Mouse (Mus musculus) liver, adult (tissue): ENCODE data around the gene 4933416C03Rik.

Experiments
- GATA4 ChIP-seq: IDR thresholded peaks from 2 replicates; pipeline ENCODE4 v1.6.1; 2014; ENCODE audit warnings: mild to moderate bottlenecking, low read length; ENCODE audit not compliant: insufficient replicate concordance

4933416C03Rik gene

DNA sequence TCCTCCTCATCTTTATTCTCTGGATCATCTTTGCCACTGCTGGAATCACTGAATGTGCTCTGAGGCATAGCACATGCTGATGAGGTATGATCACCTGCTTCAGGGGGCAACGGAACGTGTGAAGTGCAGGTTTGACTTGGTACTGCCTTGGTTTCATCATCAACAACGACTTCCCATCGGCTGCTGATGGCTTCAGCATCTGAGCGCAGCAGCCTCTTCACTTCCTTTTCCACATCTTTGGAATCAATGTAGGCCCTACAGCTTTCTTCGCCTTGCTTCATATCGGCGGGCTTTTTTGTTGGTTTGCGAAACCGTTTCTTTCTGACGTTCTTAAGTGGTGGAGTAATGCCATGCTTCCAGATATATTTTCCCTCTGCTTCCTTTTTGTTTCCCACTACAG, 849 bp downstream of the 4933416C03Rik start:
- TF ChIP-seq GATA4 = no peak

DNA sequence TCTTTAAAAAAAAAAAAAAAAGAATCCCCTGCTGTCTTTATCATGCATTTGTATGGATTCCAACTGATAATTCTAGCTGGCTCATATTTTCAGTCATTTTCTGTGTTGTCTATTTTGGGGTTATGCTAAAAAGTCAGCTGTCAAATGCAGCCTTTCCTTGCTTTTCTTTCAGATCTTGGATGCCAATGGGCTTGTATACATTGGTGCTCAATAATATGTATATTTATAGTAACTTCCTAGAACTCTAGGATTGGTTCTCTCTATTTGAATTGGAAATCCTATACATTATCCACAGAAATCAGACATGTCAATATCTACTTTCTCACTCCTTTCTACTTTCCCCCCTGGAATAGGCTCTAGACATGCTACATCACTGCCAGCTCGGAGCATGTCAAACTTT, 5.0 kb downstream of the 4933416C03Rik start:
- TF ChIP-seq GATA4 = no peak

DNA sequence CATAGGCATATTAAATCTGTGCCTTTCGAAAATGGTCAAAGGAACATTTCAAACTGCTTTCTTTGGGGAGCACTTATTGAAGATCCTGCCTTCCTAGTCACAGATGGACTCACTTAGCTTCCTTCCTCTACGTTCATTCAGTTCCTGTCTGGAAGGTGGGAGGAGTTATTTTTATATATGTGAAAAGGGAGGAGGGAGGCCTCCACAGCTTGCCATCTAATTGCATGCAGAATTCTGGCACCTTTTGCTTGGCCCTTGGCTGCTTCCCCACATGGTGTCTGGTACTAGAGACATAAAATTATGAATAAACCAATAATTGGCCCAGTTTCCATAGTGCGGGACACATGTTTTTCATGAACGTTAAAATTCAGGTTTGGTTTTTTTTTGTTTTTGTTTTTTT, 5.5 kb downstream of the 4933416C03Rik start:
- no peak for TF ChIP-seq GATA4

DNA sequence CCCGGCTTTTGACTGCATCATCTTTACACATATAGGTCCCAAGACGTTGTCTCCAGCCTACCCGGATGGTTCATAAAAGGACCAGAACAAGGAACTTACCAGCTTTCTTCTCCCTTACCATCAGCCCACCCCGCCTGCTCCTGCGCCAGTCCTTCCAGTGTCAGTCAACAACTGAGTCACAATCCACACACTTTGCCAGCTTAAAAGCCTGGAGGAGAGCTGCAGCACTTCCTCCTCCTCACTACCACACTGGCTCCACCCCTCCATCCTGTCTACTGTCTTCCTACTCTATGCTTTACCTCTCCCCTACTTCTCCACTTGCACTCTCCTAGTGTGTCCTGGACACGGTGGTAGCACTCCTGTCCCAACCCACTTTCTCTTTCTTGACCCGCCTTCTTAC, 15.2 kb downstream of the 4933416C03Rik start:
- no peak for TF ChIP-seq GATA4

DNA sequence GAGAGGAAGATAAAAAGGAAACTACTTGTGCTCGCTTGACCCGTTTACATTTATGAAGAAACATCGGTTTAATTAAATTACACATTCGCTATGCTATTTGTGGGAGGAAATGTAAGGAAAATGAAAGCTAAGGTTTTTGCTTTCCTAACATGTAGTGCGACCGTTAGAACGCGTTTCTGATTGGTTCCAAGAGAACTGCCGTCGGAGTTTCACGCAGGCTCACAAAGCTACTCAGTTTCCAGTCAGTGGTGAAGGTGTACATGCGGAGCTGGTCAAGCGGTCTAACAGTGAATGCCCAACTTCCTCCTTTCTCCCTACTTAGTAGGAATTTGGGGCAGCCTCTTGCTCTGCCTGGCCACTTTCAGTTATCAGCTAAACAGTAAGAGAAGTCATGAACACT, 17.3 kb downstream of the 4933416C03Rik start:
- no peak for TF ChIP-seq GATA4

DNA sequence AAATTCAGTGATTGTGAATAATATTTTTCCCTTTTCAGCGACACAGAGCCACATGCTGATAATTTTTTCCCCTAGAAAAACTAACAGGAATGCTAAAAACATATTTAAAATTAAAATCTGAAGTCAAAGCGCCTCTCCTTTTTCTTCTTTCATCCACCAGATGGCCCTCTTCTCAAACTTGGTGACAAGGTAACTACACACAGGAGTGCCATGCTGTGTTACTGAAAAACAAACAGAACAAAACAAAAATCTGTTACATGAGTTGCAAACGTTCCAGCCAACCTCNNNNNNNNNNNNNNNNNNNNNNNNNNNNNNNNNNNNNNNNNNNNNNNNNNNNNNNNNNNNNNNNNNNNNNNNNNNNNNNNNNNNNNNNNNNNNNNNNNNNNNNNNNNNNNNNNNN, 29.8 kb downstream of the 4933416C03Rik start:
- no peak for TF ChIP-seq GATA4

DNA sequence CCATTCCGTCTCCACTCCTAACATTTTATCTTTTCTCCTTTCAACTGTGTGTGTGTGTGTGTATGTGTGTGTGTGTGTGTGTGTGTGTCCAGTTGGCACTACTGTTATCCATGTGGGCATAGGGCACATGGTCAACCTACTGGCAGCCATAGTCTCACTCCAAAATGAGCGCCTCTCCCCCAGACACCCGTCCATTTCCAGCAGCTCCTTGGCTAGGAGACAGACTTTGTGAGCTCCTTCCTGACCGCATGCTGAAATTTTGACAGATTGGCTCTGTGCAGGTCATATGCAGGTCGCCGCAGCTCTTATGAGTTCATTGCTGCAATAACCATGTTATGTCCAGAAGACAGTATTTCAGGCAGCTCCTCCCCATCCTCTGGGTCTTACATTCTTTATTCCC, 32.9 kb downstream of the 4933416C03Rik start:
- no peak for TF ChIP-seq GATA4

DNA sequence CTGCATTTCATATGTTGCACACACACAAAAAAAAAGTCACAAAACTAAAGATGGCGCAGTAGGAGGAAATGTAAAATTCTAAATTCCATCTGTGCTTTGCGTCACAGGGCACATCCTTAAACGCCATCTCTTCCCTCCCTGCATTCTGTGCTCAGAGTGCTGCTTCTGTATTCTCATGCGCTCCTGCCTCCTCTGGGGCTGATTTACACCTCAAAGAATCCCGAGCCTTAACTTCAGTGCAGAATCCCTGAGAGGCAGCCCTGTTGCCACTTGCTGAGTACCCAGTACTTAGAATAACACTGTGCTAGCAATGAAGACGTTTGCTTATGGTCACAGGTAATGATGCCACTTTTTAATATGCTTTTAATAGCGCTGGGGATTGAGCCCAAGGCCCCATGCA, 34.3 kb downstream of the 4933416C03Rik start:
- TF ChIP-seq GATA4 = no peak

DNA sequence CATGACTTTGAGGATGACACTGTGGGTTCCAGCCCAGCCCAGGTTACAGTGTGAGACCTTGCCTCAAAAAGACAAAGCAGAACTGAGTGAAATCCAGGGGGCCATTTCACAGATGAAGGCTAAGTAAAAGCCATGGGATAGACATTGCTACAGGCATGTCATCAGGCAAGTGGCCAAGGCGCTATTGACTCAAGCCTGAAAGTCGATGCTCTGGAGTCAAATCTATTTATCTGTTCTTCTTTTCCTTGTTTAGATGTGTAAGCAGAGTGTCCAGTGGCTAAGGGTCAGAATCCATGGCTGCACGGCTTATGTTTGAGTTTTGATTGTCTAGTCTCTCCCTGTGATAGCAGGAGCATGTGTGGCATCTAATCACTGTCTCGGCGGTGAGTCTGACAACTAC, 35.1 kb downstream of the 4933416C03Rik start:
- no peak for TF ChIP-seq GATA4

DNA sequence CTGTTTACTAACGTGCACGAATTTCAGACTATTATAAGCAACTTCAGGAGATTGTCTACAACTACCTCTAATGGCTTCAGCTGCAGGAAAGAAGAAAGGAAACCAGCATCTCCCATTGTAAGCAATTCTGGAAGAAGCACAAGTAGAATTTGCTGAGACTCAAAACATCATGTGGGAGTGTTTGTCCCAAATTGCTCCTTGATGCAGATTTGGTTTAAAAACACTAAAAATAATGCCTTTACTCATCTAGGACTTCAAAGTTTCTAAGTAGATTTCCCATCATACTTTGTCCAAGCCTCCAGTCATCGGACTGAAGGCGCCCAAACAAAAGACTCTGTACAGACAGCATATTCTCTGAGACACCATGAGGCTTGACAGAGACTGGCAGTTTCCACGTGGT, 37.8 kb downstream of the 4933416C03Rik start:
- TF ChIP-seq GATA4 = no peak
